Mouse (Mus musculus): ENCODE results near the gene P4hb.

DNA sequence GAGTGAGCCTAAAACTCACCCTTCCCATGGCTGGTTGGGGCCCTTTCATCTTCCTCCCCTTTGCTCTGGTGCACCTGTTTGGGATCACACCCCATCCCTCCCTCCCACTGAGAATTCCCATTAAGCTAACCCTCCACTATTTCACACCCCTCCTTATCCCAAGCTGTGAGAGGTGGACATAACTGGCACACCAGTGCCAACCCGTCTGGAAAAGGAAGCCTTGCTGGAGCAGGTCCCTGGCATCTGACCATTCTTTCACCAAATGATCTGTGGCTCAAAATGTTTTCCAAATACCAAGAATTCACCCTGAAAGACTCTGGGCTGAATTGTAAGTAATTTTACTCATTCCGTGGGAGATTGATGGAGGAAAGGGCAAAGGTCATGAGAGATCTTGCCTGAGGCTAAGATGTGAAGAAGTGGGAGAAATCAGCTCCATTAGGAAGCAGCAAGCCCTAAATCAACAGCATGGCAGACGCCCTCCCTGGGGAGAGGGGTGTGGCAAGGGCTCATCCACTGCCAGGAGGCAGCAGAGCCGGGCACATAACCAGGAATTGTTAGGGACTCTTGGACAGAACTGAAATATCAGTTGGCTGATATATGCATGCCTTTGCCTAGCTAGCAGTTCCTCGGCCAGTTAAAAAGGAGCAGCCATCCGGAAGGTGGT, 60.1 kb downstream of the P4hb start:
- TF ChIP-seq NANOG (IDR thresholded peaks at IDR 0.05; ENCODE audit: borderline replicate concordance, low read length) (no peak), CTCF (conservative IDR thresholded peaks at IDR 0.05; ENCODE audit: low read length) (no peak)

Measured in E14TG2a.4 (cell line).